Mouse (Mus musculus) frontal cortex, postnatal 10 days (tissue): ENCODE results near the gene Irf2.
A peak's percentile ranks its signal among the peaks of the same experiment; 100 is the strongest.

Source experiments
- DNase-seq, 2 experiments: peaks; one replicate each; pipeline ENCODE4 v3.0.0; 2022; ENCODE audit warnings: low spot score in 2 of 2, mixed read lengths in 1 of 2

Gene Irf2

DNA sequence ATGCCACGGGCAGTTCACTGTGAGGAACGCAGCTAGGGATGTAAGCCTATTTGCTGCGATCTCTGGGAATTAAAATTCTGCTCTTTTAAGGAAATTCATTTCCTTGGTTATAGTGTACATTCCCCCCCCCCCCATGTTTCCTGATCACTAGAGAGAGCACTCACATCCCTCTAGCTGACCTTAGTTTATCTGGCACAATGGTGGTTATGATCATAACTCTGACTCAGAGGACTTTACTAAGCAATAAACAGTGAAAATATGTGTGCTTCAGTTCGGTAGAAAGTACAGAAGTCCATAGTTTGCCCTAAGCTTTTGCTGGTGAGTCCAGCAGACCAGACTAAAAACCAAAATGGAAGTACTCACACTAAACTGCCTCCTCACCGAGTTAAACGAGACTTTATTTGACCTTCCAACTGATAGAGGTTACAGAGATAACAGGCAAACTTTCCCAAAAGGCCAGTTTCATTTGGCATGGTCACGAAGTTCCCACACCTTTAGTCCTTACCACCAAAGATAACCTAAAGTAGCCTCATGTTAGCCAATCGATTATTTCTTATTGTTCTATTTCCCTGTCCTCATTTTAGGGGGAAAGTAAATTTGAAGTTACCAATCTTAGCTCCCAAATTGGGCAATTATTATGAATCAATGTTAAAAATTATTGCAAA lies 142.4 kb downstream of the Irf2 start:
- no peak for DNase-seq

DNA sequence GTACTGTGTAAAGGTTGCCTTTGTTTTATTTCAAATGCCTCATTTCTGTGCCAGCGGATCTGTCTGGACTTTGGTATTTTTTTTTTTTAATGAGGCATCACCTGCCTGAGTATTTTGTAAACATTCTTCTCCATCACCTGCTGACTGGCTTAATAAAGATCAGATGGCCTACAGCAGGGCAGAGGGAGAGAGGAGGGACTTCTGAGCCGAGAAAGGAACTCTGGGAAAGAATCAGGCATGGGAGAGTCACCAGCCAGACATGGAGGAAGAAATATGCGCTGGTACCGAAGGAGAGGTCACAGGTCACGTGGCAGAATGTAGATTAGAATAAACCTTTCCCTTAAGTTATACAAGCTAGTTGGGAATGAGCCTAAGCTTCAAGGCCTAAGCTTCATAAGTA lies 143.2 kb downstream of the Irf2 start:
- DNase-seq, result no peak

DNA sequence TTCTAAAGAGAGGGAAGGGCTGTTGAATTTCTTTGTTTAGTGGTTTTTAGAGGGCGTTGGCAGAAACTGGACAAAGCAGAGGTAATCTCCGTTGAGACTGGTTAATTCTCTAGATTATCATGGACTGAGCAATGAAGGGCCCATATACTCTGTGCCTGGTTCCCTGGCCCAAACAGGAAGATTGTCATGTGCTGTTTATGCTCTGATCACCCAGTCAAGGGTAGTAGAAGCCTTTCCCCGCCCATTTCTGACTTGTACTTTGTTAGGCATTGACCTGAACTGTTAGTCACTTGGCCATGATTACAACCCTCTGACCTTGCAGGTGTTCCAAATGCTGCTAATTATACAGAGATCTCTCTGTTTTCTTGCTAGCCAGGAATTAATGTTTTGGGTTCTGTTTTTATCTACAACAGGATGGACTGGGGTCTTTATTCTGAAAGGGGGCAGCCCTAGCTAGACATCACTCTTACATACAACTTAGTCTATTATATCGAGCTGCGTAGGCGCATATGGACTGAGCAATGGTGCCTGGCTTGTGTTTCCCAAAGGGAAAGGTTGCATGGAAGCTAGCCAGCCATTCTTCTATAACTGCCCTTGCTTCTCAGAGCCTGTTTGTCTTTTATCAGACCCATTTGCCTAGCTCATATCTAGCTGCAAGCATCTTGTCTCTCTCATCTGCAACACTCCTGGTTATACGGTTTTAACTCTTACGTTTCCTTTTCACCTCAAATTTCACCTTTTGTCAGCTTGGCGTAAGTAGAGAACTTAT lies 143.9 kb downstream of the Irf2 start:
- DNase-seq, result no peak

DNA sequence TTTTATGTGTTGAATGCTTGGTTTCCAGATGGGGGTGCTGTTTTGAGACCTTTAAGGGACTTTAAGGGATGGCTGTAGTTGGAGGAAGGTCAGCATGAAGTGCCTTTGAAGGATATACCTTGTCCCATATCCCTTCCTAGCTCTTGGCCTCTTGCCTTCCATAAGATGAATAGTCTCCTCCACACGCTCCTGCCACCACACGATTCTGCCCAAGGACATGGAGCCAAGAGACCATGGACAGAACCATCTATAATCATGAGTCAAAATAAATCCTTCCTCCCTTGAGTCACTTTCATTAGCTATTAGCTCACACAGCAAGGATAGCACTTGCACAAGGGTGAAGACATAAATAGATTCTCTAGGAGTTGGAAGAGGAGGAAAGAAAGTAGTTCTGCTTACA lies 146.3 kb downstream of the Irf2 start:
- DNase-seq, result no peak

DNA sequence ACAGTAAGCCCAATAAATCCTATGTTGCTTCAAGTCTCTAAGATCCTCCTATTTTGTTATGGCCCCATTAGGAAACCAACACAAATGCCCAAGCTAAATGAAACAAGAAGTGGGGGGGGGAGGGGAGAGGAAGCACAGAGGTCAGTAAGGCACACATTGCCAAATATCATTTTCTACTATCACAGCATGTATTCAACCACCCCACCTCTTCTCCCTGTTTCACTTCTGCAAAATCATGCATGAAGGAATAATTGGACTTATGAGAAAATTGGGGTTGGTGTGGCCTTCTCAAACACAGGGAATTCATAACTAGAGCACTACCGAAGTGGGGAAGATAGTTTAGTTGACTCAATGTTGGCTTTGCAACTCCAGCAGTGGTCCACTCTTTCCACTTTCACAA lies 146.7 kb downstream of the Irf2 start:
- no peak for DNase-seq

DNA sequence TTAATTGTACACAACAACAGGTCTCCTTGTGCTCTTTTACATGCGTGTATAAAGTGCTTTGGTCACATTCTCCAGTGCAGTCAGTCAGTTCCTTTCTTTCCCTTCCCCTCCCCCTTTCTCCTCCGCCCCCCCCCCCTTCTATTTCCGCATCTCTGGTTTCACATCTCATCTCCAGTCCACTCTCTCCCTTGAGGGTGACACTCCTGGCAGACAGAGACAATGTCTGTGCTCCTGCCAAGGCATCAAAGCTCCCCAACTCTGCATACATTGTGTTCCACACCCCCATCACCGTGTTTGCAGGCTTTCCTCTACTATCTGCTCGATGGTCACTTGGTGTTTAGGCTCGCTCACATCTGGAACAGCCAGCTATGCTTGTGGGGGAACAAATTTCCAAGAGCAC lies 147.9 kb downstream of the Irf2 start:
- no peak for DNase-seq

DNA sequence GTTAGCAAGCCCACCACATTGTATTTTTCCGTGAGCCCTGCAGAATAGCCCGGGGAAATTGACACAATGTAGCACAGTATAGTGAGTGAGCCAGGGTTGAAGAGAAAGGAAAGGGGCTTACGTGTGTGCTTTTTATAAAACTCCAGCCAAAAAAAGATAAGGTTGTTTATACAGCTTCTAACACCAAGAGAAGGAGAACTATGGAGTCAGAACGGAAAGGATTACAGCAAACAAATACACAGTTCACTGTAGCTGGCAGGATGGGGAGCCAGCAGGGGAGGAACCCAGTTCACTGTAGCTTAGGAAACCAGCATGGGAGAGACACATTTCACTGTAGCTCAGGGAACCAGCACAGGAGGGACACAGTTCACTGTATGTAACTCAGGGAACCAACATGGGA lies 149.0 kb downstream of the Irf2 start:
- DNase-seq, result no peak

DNA sequence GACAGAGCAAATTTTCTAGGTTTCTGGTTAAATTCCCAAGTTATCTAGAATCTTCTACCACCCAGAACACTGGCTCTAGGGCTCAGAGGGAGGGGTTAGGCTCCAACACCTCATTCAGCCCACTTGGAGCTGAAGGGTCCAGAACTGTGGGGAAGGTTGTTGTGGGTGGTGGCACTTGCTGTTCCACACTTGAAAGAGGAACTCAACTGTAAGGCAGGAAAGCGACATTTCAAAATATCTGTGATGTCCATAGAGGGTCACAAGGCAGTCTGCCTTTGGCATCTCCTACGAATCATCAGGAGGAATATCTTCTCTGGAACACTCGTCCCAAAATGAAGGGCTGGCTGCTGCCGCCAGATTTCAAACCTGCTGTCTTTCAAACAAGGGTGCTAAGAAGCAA lies 150.7 kb downstream of the Irf2 start:
- no peak for DNase-seq

DNA sequence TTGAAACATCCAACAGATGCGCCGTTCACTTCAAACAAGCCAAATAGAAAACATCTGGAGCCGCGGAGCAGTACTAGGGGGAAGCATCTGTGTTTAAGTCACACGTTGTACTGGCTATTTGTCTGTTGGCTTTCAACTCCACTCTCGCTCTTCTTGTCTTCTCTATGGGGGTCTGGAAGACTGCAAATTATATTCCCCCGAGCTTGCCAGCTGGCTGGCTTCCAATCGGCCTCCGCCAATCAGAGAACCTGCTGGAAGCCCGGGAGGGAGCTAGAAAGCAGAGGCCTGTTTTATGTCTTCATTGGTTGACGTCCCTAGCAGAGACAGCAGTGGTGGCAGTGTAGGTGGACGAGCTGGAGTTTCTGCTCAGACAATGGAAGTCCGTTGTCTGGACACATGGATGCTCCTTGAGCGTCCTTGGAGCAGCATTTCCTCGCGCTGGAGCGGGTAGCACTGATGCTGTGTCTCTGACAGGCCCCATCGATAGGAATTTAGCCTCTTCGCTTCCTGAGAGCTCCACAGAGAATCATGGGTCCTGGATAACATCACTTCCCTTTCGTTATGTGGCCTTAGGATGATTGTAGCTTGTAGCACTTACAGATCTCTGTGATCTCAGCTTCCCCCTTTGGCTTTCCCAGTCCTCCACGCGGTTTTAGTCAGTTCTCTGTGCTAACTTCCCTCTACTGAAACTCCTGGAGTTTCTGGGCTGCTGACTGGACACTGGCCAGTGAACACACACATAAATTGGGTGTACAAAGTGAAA lies 153.2 kb downstream of the Irf2 start:
- peak; percentile 41 to 59 for DNase-seq

DNA sequence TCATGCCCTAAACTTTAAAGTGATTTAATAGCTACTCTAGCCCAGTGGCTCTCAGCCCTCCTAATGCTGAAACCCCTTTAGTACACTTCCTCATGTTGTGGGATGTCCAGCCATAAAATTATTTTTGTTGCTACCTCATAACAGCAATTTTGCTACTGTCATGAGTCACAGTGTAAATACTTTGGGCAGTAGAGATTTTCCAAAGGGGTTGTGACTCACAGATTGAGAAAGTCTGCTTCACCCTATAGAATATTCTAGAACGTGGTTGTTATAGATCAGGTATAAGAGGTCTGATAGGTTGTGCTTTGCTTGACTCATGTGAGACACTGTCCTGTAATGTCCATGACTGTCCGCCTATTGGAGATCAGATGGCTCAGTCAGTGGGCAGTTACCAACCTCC lies 154.9 kb downstream of the Irf2 start:
- no peak for DNase-seq

DNA sequence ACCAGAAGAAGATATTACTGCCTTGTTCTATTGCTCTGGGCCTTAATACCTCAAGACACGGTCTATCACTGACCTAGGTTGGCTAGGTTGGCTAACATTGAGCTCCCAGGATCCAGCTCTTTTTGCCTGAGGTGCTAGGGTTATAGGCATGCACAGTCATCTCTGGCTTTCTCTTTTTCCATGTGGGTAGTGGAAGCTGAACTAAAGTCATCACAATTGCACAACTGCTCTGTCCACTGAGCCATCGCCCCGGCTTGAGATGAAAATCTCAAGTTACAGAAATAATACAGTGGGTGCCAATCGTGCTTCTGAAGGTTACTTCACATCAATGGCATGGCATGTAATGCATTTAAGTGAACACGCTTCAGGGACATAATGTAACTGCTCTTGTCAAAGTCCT lies 156.5 kb downstream of the Irf2 start:
- no peak for DNase-seq

DNA sequence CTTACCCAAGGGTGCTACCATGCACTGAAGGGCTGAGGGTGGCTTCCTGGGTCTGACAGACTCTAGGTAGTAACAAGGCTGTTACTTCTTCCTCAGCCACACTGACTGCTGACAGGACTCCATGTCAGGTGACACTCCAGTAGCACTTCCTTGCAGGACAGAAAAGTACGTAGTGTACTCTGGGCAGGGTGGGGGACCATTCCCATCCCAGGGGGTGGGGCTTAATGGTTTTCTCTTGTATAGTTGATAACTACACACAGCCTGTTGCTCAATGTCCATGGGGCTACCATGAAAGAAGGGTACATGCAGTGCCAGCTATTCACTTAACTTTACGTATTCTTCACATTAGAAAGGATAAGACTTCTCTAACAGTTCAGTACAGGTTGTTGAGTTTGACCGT lies 157.2 kb downstream of the Irf2 start:
- no peak for DNase-seq
